7 mouse cellular contexts compared by ENCODE assay signal in the genomic region with DNA sequence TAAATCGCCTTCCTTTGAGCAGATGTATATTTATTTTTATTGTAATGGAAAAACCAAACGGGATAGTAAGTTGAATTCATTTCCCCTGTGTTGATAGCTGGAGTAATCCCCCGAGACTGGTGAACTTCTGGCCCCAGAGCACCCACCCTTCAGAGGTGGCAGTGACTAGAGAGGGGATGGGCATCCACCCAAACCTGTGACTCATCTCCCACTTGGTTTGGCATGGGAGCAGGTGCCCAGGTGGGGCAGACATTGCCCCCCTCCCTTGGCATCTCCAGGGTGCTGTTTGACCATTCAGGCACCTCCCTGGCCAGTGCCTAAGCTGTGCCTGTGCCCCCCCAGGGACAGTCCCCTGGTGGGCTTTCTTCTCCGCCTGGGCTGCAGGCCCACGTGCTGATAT. TPM values are rescaled to one million over a fixed set of nuclear protein-coding genes. Genes with fewer than 3 reads are reported as not detected.
A peak's percentile ranks its signal among the peaks of the same experiment; 100 is the strongest.
DNase-seq lines count a peak whose midpoint lies in the region; ATAC-seq lines count a peak whose summit lies in the region.

No protein-coding gene starts in this region.

- no peaks in the 10 kb centered on the region for H3K36me3 ChIP-seq in hindbrain, embryonic 10.5 days
- H3K36me3 ChIP-seq in midbrain, embryonic 16.5 days (ENCODE audit: control insufficient read depth, insufficient read depth, low read length): no peaks in the 10 kb centered on the region

- peak overlapping the region; percentile 97 for H3K4me3 ChIP-seq in hindbrain, embryonic 10.5 days
- peak overlapping the region; percentile 98 for H3K4me3 ChIP-seq in midbrain, embryonic 16.5 days (ENCODE audit: low read depth, low read length)

- WGBS in hindbrain, embryonic 10.5 days: 26% methylated on average over 5 of the region's 5 CpGs
- WGBS in midbrain, embryonic 16.5 days: 14% methylated on average over 5 of the region's 5 CpGs

- intact Hi-C loops in left cerebral cortex, postnatal 4 days (cut with DNase I): loop anchor here (10.0 kb wide), 1 partner anchor 201 kb away; a partner anchor contains a TSS
- intact Hi-C loops in gastrocnemius, postnatal 36 days (cut with DNase I): loop anchor here (5.0 kb wide), 1 partner anchor 183 kb away; no protein-coding TSS in a partner anchor

- peaks cover 19% of the 10 kb centered on the region for H3K27me3 ChIP-seq in hindbrain, embryonic 10.5 days (ENCODE audit: insufficient read depth, poor library complexity, severe bottlenecking)
- peaks cover 4% of the 10 kb centered on the region for H3K27me3 ChIP-seq in midbrain, embryonic 16.5 days (ENCODE audit: control insufficient read depth, insufficient read depth, low read depth, low read length)

- H3K27ac ChIP-seq in hindbrain, embryonic 10.5 days: peak overlapping the region; percentile 99
- peak overlapping the region; percentile 97; the same call in 1 of the 2 replicates for H3K27ac ChIP-seq in midbrain, embryonic 16.5 days (ENCODE audit: low read length)

- ATAC-seq in midbrain, embryonic 16.5 days: no peak

- H3K9ac ChIP-seq in midbrain, embryonic 16.5 days (ENCODE audit: low read depth, low read length): peak overlapping the region; percentile 100

- DNase-seq in left cerebral cortex, postnatal 4 days: peak; percentile 41
- no peak for DNase-seq in left cerebral cortex, adult 11 months (ENCODE audit: low spot score)
- DNase-seq in cerebellum, postnatal 25 days: peak; percentile 59 to 77
- no peak for DNase-seq in hindbrain, embryonic 10.5 days (ENCODE audit: low spot score)
- no peak for DNase-seq in urinary bladder, postnatal 4 days (ENCODE audit: low spot score in 2 of 2)
- DNase-seq in gastrocnemius, postnatal 36 days: no peak

- H3K4me1 ChIP-seq in hindbrain, embryonic 10.5 days (replicated peaks): peaks cover 94% of the 10 kb centered on the region
- peaks cover 62% of the 10 kb centered on the region for H3K4me1 ChIP-seq in midbrain, embryonic 16.5 days (ENCODE audit: control insufficient read depth, insufficient read depth, low read length)

- peak overlapping the region; percentile 98 for H3K4me2 ChIP-seq in midbrain, embryonic 16.5 days (ENCODE audit: low read length)

- H3K9me3 ChIP-seq in hindbrain, embryonic 10.5 days: no peaks in the 10 kb centered on the region
- no peaks in the 10 kb centered on the region for H3K9me3 ChIP-seq in midbrain, embryonic 16.5 days (replicated peaks; ENCODE audit: control insufficient read depth, low read length, poor library complexity, severe bottlenecking)

RNA-seq across cellular contexts. Expression of a gene that starts 3.0 kb away (rescaled TPM):
- total RNA-seq in left cerebral cortex, postnatal 4 days (2021): 100 to 1,000 TPM in 1 of 2 experiments, 10 to 100 TPM in 1; 94.1 to 102 TPM
- polyA plus RNA-seq in hindbrain, embryonic 10.5 days (2016; fragmentation: Nextera tagmentation; extraction: Ambion mirVana): 9.0 and 9.7 TPM in 2 replicates
- polyA plus RNA-seq in midbrain, embryonic 16.5 days (2015; fragmentation: Nextera tagmentation; extraction: Ambion mirVana): 11.2 and 12.5 TPM in 2 replicates
- total RNA-seq in gastrocnemius, postnatal 36 days (2021): 10 to 100 TPM; 27.4 to 31.7 TPM

RNA-seq across cellular contexts. Expression of a gene that starts 40.2 kb away (rescaled TPM):
- under 1 TPM; 0.42 to 0.44 TPM for total RNA-seq in left cerebral cortex, postnatal 4 days (2021)
- polyA plus RNA-seq in hindbrain, embryonic 10.5 days (2016; fragmentation: Nextera tagmentation; extraction: Ambion mirVana): 0.14 TPM in 1 of 2 replicates, not detected in the other
- polyA plus RNA-seq in midbrain, embryonic 16.5 days (2015; fragmentation: Nextera tagmentation; extraction: Ambion mirVana): 0.05 TPM in 1 of 2 replicates, not detected in the other
- total RNA-seq in gastrocnemius, postnatal 36 days (2021): under 1 TPM in 1 of 2 experiments, not detected in 1; 0.10 TPM

Comparison
In these comparisons a context has a peak if more than half of its experiments do, and no peak if none do; other contexts are left out.
1. DNase-seq: peak in left cerebral cortex, postnatal 4 days (single experiment) and cerebellum, postnatal 25 days (2 of 2); none in left cerebral cortex, adult 11 months (single experiment), hindbrain, embryonic 10.5 days (single experiment), urinary bladder, postnatal 4 days (0 of 2) and gastrocnemius, postnatal 36 days (0 of 2).